Mouse (Mus musculus): ENCODE measurements around the gene S100a9. TPM values are rescaled to one million over a fixed set of nuclear protein-coding genes. Genes with fewer than 3 reads are reported as not detected.

The S100a9 gene
- total RNA-seq, 2 experiments from 2014 or later, result 1.3 to 2.0 TPM

Other genes starting within 250 kb of the S100a9 start
- 1 to 10 TPM; 3.1 to 3.8 TPM for gene Npr1, start 229.9 kb downstream of the S100a9 start, total RNA-seq (2021)
- 100 to 1,000 TPM; 155 to 161 TPM for gene Ilf2, start 219.6 kb downstream of the S100a9 start, total RNA-seq (2021)
- 10 to 100 TPM; 35.4 to 37.2 TPM for gene Snapin, start 204.7 kb downstream of the S100a9 start, total RNA-seq (2021)
- 100 to 1,000 TPM; 193 to 199 TPM for gene Chtop, start 186.2 kb downstream of the S100a9 start, total RNA-seq (2021)
- 10 to 100 TPM; 25.2 to 25.4 TPM for gene S100a1, start 181.3 kb downstream of the S100a9 start, total RNA-seq (2021)
- 10 to 100 TPM in 1 of 2 experiments, 1 to 10 TPM in 1; 9.7 to 12.2 TPM for gene S100a13, start 181.3 kb downstream of the S100a9 start, total RNA-seq (2021)
- not detected for gene S100a14, start 168.9 kb downstream of the S100a9 start, total RNA-seq (2021)
- gene S100a16, start 158.5 kb downstream of the S100a9 start, total RNA-seq (2021), result 10 to 100 TPM; 46.9 to 51.6 TPM
- 1 to 10 TPM in 1 of 2 experiments, under 1 TPM in 1; 0.40 to 2.0 TPM for gene S100a3, start 135.1 kb downstream of the S100a9 start, total RNA-seq (2021)
- not detected for gene S100a2, start 105.5 kb downstream of the S100a9 start, total RNA-seq (2021)
- gene Gm42674, start 93.8 kb downstream of the S100a9 start, total RNA-seq (2021), result not detected
- 1 to 10 TPM; 3.3 to 6.2 TPM for gene S100a4, start 92.0 kb downstream of the S100a9 start, total RNA-seq (2021)
- not detected for gene S100a5, start 87.2 kb downstream of the S100a9 start, total RNA-seq (2021)
- gene S100a6, start 82.8 kb downstream of the S100a9 start, total RNA-seq (2021), result 10 to 100 TPM; 13.1 to 20.7 TPM
- gene S100a7a, start 41.7 kb downstream of the S100a9 start, total RNA-seq (2021), result under 1 TPM; 0.30 to 0.46 TPM
- 1 to 10 TPM; 1.5 to 1.7 TPM for gene S100a8, start 26.7 kb downstream of the S100a9 start, total RNA-seq (2021)
- not detected for gene Pglyrp4, start 31.2 kb upstream of the S100a9 start, total RNA-seq (2021)
- gene Gm5849, start 82.2 kb upstream of the S100a9 start, total RNA-seq (2021), result not detected